Mouse (Mus musculus): ENCODE results near the gene D630023F18Rik.

D630023F18Rik gene

GRCm38 (mm10) chr1:65122574-65123372 lies at the start of gene D630023F18Rik:
D630023F18Rik (minus strand) TSS chr1:65123214.
- no peak for DNase-seq (ENCODE audit: low read depth, low spot score)

GRCm38 (mm10) chr1:65171579-65171978 lies 48.6 kb upstream of the D630023F18Rik start:
- no peak for DNase-seq (ENCODE audit: low read depth, low spot score)

GRCm38 (mm10) chr1:65169947-65170346 lies 46.9 kb upstream of the D630023F18Rik start:
- no peak for DNase-seq (ENCODE audit: low read depth, low spot score)

- no peak for DNase-seq (ENCODE audit: low read depth, low spot score)
These were observed 46.5 kb upstream of the D630023F18Rik start for GRCm38 (mm10) chr1:65169536-65169935.

- no peak for DNase-seq (ENCODE audit: low read depth, low spot score)
These were observed 44.5 kb upstream of the D630023F18Rik start for GRCm38 (mm10) chr1:65167496-65167895.

GRCm38 (mm10) chr1:65162210-65162609 lies 39.2 kb upstream of the D630023F18Rik start:
- DNase-seq (ENCODE audit: low read depth, low spot score) = peak; percentile 18

- no peak for DNase-seq (ENCODE audit: low read depth, low spot score)
These were observed 33.1 kb upstream of the D630023F18Rik start for GRCm38 (mm10) chr1:65156111-65156510.

GRCm38 (mm10) chr1:65154814-65155213 lies 31.8 kb upstream of the D630023F18Rik start:
- DNase-seq (ENCODE audit: low read depth, low spot score) = no peak

- DNase-seq (ENCODE audit: low read depth, low spot score) = no peak
These were observed 25.0 kb upstream of the D630023F18Rik start for GRCm38 (mm10) chr1:65147971-65148370.

GRCm38 (mm10) chr1:65147326-65147725 lies 24.3 kb upstream of the D630023F18Rik start:
- DNase-seq (ENCODE audit: low read depth, low spot score) = no peak

GRCm38 (mm10) chr1:65146601-65147000 lies 23.6 kb upstream of the D630023F18Rik start:
- no peak for DNase-seq (ENCODE audit: low read depth, low spot score)

- no peak for DNase-seq (ENCODE audit: low read depth, low spot score)
These were observed 21.8 kb upstream of the D630023F18Rik start for GRCm38 (mm10) chr1:65144783-65145182.

GRCm38 (mm10) chr1:65137560-65137959 lies 14.5 kb upstream of the D630023F18Rik start:
- no peak for DNase-seq (ENCODE audit: low read depth, low spot score)

GRCm38 (mm10) chr1:65132833-65133232 lies 9.8 kb upstream of the D630023F18Rik start:
- DNase-seq (ENCODE audit: low read depth, low spot score) = no peak

GRCm38 (mm10) chr1:65131671-65132070 lies 8.7 kb upstream of the D630023F18Rik start:
- no peak for DNase-seq (ENCODE audit: low read depth, low spot score)

GRCm38 (mm10) chr1:65130226-65130625 lies 7.2 kb upstream of the D630023F18Rik start:
- DNase-seq (ENCODE audit: low read depth, low spot score) = no peak

- no peak for DNase-seq (ENCODE audit: low read depth, low spot score)
These were observed 6.7 kb upstream of the D630023F18Rik start for GRCm38 (mm10) chr1:65129634-65130180.

- DNase-seq (ENCODE audit: low read depth, low spot score) = no peak
These were observed 3.6 kb downstream of the D630023F18Rik start, which contains the start of gene Gm28845 for GRCm38 (mm10) chr1:65119438-65119837. Gm28845 (minus strand) TSS chr1:65119558.

GRCm38 (mm10) chr1:65118150-65118913 lies 4.7 kb downstream of the D630023F18Rik start:
- DNase-seq (ENCODE audit: low read depth, low spot score) = peak; percentile 23

GRCm38 (mm10) chr1:65113536-65114172 lies 9.4 kb downstream of the D630023F18Rik start:
- DNase-seq (ENCODE audit: low read depth, low spot score) = no peak

- DNase-seq (ENCODE audit: low read depth, low spot score) = no peak
These were observed 10.2 kb downstream of the D630023F18Rik start for GRCm38 (mm10) chr1:65112807-65113196.
